Mouse (Mus musculus): ENCODE measurements around the gene Pdxdc1. TPM values are rescaled to one million over a fixed set of nuclear protein-coding genes. Genes with fewer than 3 reads are reported as not detected.

The Pdxdc1 gene
- polyA plus RNA-seq, 1 experiment from 2014 or later = 81.9 TPM

GRCm38 (mm10) chr16:13840056-13840455, 62.9 kb downstream of the Pdxdc1 start:
- no peak for ATAC-seq (ENCODE audit: borderline replicate concordance, extremely low read depth, low FRiP score, low TSS enrichment)
- Histone ChIP-seq H3K9ac (no peak overlapping the region), H3K4me3 (no peak overlapping the region), H3K36me3 (peaks cover 76% of the 10 kb centered on the region), H3K9me3 (no peaks in the 10 kb centered on the region), H3K27me3 (no peaks in the 10 kb centered on the region), H3K27ac (no peak overlapping the region), H3K4me2 (no peak overlapping the region), H3K4me1 (no peaks in the 10 kb centered on the region)
- 71% methylated on average over 7 of the region's 7 CpGs for WGBS

- no peak for ATAC-seq (ENCODE audit: borderline replicate concordance, extremely low read depth, low FRiP score, low TSS enrichment)
- peaks cover 95% of the 10 kb centered on the region for H3K36me3 ChIP-seq
- H3K4me2 ChIP-seq = no peak overlapping the region
- H3K9ac ChIP-seq = no peak overlapping the region
- H3K27me3 ChIP-seq = no peaks in the 10 kb centered on the region
- H3K4me1 ChIP-seq = no peaks in the 10 kb centered on the region
- 93% methylated on average over 5 of the region's 5 CpGs for WGBS
- H3K4me3 ChIP-seq = no peak overlapping the region
- no peak overlapping the region for H3K27ac ChIP-seq
- H3K9me3 ChIP-seq = no peaks in the 10 kb centered on the region
These were observed 68.5 kb downstream of the Pdxdc1 start for GRCm38 (mm10) chr16:13834382-13834781.

GRCm38 (mm10) chr16:13831606-13832005, 71.3 kb downstream of the Pdxdc1 start:
- Histone ChIP-seq H3K4me2 (no peak overlapping the region), H3K4me1 (no peaks in the 10 kb centered on the region), H3K27me3 (no peaks in the 10 kb centered on the region), H3K4me3 (no peak overlapping the region), H3K9ac (no peak overlapping the region), H3K27ac (no peak overlapping the region), H3K36me3 (peaks cover 93% of the 10 kb centered on the region), H3K9me3 (no peaks in the 10 kb centered on the region)
- ATAC-seq (ENCODE audit: borderline replicate concordance, extremely low read depth, low FRiP score, low TSS enrichment) = no peak
- 86% methylated on average over 5 of the region's 5 CpGs for WGBS

GRCm38 (mm10) chr16:13830444-13830843, 72.5 kb downstream of the Pdxdc1 start:
- Histone ChIP-seq H3K27ac (no peak overlapping the region), H3K4me2 (no peak overlapping the region), H3K4me1 (no peaks in the 10 kb centered on the region), H3K4me3 (no peak overlapping the region), H3K36me3 (peaks cover 81% of the 10 kb centered on the region), H3K9me3 (no peaks in the 10 kb centered on the region), H3K9ac (no peak overlapping the region), H3K27me3 (no peaks in the 10 kb centered on the region)
- ATAC-seq (ENCODE audit: borderline replicate concordance, extremely low read depth, low FRiP score, low TSS enrichment) = no peak
- WGBS = 86% methylated on average over 10 of the region's 10 CpGs

- Histone ChIP-seq H3K36me3 (peaks cover 44% of the 10 kb centered on the region), H3K4me3 (no peak overlapping the region), H3K27me3 (no peaks in the 10 kb centered on the region), H3K4me2 (no peak overlapping the region), H3K9me3 (no peaks in the 10 kb centered on the region), H3K4me1 (no peaks in the 10 kb centered on the region), H3K9ac (no peak overlapping the region), H3K27ac (no peak overlapping the region)
- WGBS = 79% methylated on average over 4 of the region's 4 CpGs
- no peak for ATAC-seq (ENCODE audit: borderline replicate concordance, extremely low read depth, low FRiP score, low TSS enrichment)
These were observed 76.4 kb downstream of the Pdxdc1 start for GRCm38 (mm10) chr16:13826511-13826910.

- no peak overlapping the region for H3K27ac ChIP-seq
- H3K9ac ChIP-seq = no peak overlapping the region
- no peak overlapping the region for H3K4me2 ChIP-seq
- no peaks in the 10 kb centered on the region for H3K27me3 ChIP-seq
- peaks cover 38% of the 10 kb centered on the region for H3K36me3 ChIP-seq
- H3K9me3 ChIP-seq = no peaks in the 10 kb centered on the region
- no peak for ATAC-seq (ENCODE audit: borderline replicate concordance, extremely low read depth, low FRiP score, low TSS enrichment)
- 60% methylated on average over 7 of the region's 7 CpGs for WGBS
- H3K4me3 ChIP-seq = no peak overlapping the region
- H3K4me1 ChIP-seq = no peaks in the 10 kb centered on the region
These were observed 77.0 kb downstream of the Pdxdc1 start for GRCm38 (mm10) chr16:13825781-13826490.

- Histone ChIP-seq H3K4me2 (peak overlapping the region; percentile 74; the same call in 1 of the 2 replicates), H3K9ac (no peak overlapping the region)
These were observed 82.2 kb downstream of the Pdxdc1 start for GRCm38 (mm10) chr16:13820771-13821170.

GRCm38 (mm10) chr16:13819806-13820500, 83.0 kb downstream of the Pdxdc1 start:
- H3K27me3 ChIP-seq = no peaks in the 10 kb centered on the region
- H3K36me3 ChIP-seq = peaks cover 9% of the 10 kb centered on the region; the same call in 1 of the 2 replicates
- no peak for ATAC-seq (ENCODE audit: borderline replicate concordance, extremely low read depth, low FRiP score, low TSS enrichment)
- H3K4me1 ChIP-seq = peaks cover 8% of the 10 kb centered on the region
- 21% methylated on average over 12 of the region's 12 CpGs for WGBS
- H3K9me3 ChIP-seq = no peaks in the 10 kb centered on the region
- peak overlapping the region; percentile 99 for H3K27ac ChIP-seq
- H3K4me2 ChIP-seq = peak overlapping the region; percentile 74
- peak overlapping the region; percentile 88 for H3K9ac ChIP-seq
- H3K4me3 ChIP-seq = peak overlapping the region; percentile 92

More at GRCm38 (mm10) chr16:13820771-13821170, 82.2 kb downstream of the Pdxdc1 start:
- Histone ChIP-seq H3K4me3 (0 out of 2 replicates have a peak overlapping the region, but pooled peaks have one; percentile 92), H3K4me1 (peaks cover 8% of the 10 kb centered on the region), H3K36me3 (0 out of 2 replicates have a peak, but pooled peaks cover 2% of the 10 kb centered on the region), H3K27me3 (no peaks in the 10 kb centered on the region), H3K27ac (no peak overlapping the region), H3K9me3 (no peaks in the 10 kb centered on the region)
- 95% methylated on average over 5 of the region's 5 CpGs for WGBS
- no peak for ATAC-seq (ENCODE audit: borderline replicate concordance, extremely low read depth, low FRiP score, low TSS enrichment)

GRCm38 (mm10) chr16:13819394-13819743, 83.6 kb downstream of the Pdxdc1 start:
- Histone ChIP-seq H3K4me3 (peak overlapping the region; percentile 92), H3K27ac (peak overlapping the region; percentile 99), H3K27me3 (no peaks in the 10 kb centered on the region), H3K36me3 (peaks cover 15% of the 10 kb centered on the region; the same call in 1 of the 2 replicates), H3K9me3 (no peaks in the 10 kb centered on the region), H3K4me1 (peaks cover 8% of the 10 kb centered on the region), H3K9ac (peak overlapping the region; percentile 88), H3K4me2 (peak overlapping the region; percentile 74)
- ATAC-seq (ENCODE audit: borderline replicate concordance, extremely low read depth, low FRiP score, low TSS enrichment) = peak; percentile 55
- 0% methylated on average over 36 of the region's 36 CpGs for WGBS

GRCm38 (mm10) chr16:13818560-13819393, 84.2 kb downstream of the Pdxdc1 start, which contains the start of gene Ntan1:
TSS of gene Ntan1 (plus strand) at chr16:13818845.
- Histone ChIP-seq H3K4me2 (peak within 1 kb of the TSS; percentile 74), H3K36me3 (peaks cover 19% of the 10 kb centered on the region; the same call in 1 of the 2 replicates), H3K4me3 (peak within 1 kb of the TSS; percentile 92), H3K9ac (peak within 1 kb of the TSS; percentile 88), H3K27me3 (no peaks in the 10 kb centered on the region), H3K4me1 (peaks cover 8% of the 10 kb centered on the region), H3K27ac (peak within 1 kb of the TSS; percentile 99), H3K9me3 (no peaks in the 10 kb centered on the region)
- ATAC-seq (ENCODE audit: borderline replicate concordance, extremely low read depth, low FRiP score, low TSS enrichment) = peak; percentile 97
- WGBS = under 1% methylated on average over 58 of the region's 58 CpGs

GRCm38 (mm10) chr16:13813200-13813599, 89.7 kb downstream of the Pdxdc1 start:
- no peak overlapping the region for H3K27ac ChIP-seq
- H3K9me3 ChIP-seq = no peaks in the 10 kb centered on the region
- WGBS = 95% methylated on average over 3 of the region's 3 CpGs
- H3K9ac ChIP-seq = no peak overlapping the region
- ATAC-seq (ENCODE audit: borderline replicate concordance, extremely low read depth, low FRiP score, low TSS enrichment) = no peak
- H3K4me1 ChIP-seq = no peaks in the 10 kb centered on the region
- no peak overlapping the region for H3K4me3 ChIP-seq
- H3K4me2 ChIP-seq = no peak overlapping the region
- H3K36me3 ChIP-seq = peaks cover 70% of the 10 kb centered on the region
- H3K27me3 ChIP-seq = no peaks in the 10 kb centered on the region
